Mouse (Mus musculus): ENCODE measurements at regions not wholly inside any gene's neighbourhood (a gene's known extent, or its start where the extent isn't known, plus 50 kb on each side); places are given as distances from the start of the nearest gene placed in this dataset.
"Not testable (repeated sequence)": the region's sequence is repeated elsewhere in the genome, so short reads cannot be mapped to it uniquely, and the experiment has no call there.

GRCm38 (mm10) chr12:74825664-74826063, 351.5 kb downstream of the Kcnh5 start:
- DNase-seq (ENCODE audit: low read depth): no peak

GRCm38 (mm10) chr12:74824735-74825494, 352.2 kb downstream of the Kcnh5 start:
- no peak for DNase-seq (ENCODE audit: low read depth)

DNA sequence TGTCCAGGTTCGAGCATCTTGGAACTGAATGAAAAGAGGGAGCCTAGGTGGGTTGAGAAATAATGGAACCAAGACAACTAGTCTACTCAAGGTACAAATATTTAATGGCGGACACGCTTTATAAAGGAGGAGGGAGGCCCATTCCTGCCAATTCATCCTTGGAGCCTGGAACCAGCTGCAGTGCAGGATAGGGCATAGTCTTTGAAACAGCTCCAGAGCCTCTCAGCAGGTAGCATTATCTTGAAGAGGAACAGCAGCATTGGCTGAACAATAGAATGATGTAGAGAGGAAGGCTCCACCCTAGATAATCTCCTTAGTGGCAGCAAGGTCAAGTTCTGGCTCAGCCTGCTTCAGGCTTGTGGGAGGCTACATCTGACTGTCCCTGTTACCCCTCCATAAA, 361.0 kb downstream of the Kcnh5 start:
- not testable (repeated sequence) for DNase-seq (ENCODE audit: low read depth)

DNA sequence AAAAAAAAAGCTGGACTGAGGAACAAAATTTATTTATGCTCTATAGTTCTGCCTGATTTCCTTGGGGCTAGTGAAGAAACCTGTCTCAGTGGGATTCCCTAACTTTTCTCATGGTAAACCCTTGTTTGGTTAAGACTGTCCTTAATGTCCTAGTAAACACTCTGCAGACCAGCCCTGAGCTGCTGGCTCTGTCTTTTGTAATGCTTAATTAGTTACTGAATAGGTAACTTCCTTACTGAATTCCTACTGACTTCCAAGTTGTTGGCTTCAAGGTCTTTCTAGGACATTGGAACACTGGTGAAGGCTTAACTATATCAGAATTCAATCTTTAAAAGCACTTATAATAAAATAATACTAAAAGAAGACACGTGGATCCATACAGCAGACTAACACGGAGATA, 368.6 kb downstream of the Kcnh5 start:
- DNase-seq (ENCODE audit: low read depth): not testable (repeated sequence)

GRCm38 (mm10) chr12:74807926-74808325, 369.2 kb downstream of the Kcnh5 start:
- DNase-seq (ENCODE audit: low read depth): not testable (repeated sequence)

- DNase-seq (ENCODE audit: low read depth): no peak
Measured at GRCm38 (mm10) chr12:74803740-74804512, 373.2 kb downstream of the Kcnh5 start.

DNA sequence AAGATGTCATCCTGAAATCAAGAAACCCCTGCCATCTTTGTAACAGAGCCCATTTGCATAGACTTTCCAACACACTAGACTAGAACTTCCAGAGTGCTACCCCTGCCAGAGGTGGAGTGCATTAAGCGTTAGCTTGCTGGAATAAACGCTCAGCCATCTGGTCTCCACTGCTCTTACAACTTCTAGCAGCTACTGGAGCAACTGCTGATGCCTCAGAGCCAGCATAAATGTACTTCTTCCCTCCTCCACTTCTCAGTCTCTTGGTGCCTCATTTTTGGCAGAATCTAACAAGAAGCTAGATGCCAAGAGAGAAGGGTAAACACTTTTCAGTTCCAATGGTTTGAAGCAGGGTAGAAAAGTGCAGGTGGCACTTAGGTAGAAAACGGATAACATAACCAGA, 385.1 kb downstream of the Kcnh5 start:
- no peak for DNase-seq (ENCODE audit: low read depth)

- DNase-seq (ENCODE audit: low read depth): no peak
Measured at GRCm38 (mm10) chr12:74762284-74762683, 414.8 kb downstream of the Kcnh5 start.

DNA sequence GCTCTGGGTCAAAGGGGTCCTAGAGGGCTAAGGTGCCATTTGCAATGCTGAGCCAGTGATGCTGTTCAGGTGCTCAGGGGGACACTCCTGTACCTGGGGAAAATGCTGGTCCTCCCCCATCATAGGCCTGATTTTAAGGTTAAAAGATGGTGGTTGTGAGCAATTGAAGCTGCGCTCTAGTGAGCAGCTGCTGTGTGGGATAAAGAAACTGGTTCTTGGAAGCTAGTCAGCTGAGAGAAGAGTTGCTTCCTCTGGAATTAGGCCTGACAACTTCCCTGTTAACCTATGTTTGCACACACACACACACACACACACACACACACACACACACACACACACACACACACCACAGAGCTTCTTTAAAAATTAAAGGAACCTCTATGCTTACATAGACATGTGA, 428.9 kb upstream of the Gm11042 start:
- DNase-seq (ENCODE audit: low read depth): no peak

- DNase-seq (ENCODE audit: low read depth): peak; percentile 54
Measured at GRCm38 (mm10) chr12:74728866-74729265, 412.7 kb upstream of the Gm11042 start.

DNA sequence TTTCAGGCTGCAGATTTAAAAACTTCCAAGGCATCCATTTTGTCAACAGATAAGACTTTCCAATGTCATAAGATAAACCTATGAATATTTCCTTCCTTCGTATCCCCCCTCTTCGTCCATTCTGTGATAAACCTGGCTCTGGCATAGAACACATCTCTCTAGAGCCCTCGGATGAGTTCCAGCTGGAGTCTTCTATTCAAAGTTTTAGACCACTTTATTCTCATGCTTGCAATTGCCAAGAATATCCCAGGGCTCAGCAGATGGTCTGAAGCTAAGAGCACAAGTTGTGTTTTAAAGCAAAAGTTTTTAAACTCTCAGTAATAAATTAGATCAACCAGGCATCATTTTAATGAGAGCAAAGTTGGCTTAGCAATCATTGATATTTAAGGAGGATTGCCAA, 363.0 kb upstream of the Gm11042 start:
- DNase-seq (ENCODE audit: low read depth): no peak

DNA sequence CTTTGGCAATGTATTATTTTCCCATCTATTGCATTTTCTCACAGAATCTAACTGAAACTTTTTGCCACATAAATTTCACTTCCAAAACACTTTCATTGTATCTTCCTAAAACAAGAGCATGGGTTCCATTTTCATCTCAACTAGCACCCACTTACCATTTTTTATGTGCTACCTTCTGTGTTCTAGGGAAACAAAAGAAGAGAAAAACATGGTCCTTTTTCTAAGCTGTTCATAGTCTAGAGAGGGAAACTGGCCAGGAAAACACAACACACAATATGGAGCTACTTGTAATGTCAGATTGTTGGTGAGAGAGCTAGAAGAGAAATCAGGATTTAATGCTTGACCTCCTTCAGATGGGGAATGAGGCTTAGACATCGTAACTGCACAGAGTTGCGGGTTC, 361.6 kb upstream of the Gm11042 start:
- no peak for DNase-seq (ENCODE audit: low read depth)

DNA sequence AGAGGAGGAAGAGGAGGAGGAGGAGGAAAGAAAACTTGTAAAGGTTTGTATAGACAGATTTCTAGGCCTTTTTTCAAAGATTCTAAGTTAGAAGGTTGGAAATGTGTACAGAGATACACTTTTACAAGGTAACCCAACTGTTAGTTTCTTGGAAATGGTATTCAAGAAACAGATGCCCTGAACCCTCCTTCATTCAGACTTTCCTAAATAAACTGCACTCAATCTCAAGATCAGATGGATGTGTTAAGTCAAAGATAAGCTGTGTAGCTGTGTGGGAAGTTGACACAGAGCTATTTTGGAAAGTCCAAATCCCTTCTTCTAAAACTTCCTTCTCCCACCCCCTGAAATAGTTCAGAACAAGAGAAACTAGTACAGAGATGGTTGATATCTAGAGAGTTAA, 342.2 kb upstream of the Gm11042 start:
- DNase-seq (ENCODE audit: low read depth): no peak

DNA sequence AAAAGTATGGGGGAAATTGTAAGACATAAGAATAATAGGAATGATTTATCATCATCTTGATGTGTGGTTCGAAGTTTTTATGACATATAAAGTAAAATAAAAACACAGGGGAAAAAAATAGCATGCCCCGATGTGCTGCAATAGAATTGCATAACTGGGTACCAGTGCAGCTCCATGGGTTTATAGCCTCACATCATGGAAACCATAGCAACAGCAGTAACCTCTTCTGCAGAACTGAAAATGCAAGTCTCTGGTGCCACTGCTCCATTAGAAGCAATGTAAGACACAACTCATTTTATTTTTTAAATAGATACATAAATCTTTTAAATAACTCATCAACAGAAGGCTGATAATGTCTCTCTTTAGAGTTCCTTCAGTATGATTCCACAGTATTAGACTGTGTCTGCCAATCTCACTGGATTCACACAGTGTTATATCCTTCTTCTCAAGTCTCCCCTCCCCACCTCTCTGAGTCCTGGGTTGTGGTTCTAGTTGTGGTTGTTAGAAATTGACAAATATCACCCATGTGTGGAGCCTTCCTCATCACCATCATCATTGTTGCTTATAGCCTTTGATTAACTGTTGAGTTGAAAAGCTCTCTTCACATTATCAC, 340.9 kb upstream of the Gm11042 start:
- DNase-seq (ENCODE audit: low read depth): no peak

- DNase-seq (ENCODE audit: low read depth): no peak
Measured at GRCm38 (mm10) chr12:74651256-74651655, 335.1 kb upstream of the Gm11042 start.

DNA sequence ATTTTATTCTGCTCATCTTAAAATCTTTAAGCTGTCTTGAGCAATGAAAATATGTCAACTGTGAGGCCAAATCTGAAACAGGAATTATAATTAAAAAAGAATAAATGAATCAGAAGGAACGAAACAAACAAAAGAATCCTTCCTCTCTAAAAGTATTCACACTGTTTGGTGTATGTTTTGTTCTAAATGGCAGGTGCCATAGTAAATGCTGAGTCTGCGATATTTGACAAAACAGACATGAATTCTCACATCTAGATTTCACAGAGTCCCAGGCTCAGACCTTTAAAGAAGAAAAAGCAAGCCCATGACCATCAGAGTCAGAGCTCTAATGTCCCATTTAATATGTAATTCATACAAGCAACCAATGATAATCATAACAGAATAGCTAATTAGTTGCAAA, 316.6 kb upstream of the Gm11042 start:
- DNase-seq (ENCODE audit: low read depth): no peak

- DNase-seq (ENCODE audit: low read depth): no peak
Measured at GRCm38 (mm10) chr12:74595208-74595607, 279.0 kb upstream of the Gm11042 start.

DNA sequence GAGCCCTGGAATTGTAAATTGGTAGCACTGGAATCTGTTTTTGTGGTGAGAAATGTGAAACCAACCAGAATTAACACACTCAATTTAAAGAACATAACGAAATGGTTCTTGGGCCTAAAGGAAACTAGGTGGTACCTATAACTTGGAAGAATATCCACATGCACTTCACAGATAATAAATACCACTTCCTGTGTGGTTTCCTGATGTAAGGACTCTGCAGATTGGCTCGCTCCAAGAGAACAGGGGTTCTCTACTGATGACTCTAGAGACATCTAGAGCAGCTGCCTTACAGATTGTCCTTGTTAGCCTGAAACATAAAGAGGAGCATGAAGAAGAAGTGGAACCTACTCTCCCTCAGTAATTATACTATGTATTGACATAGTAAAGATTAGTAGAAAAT, 238.4 kb upstream of the Gm11042 start:
- DNase-seq (ENCODE audit: low read depth): no peak

DNA sequence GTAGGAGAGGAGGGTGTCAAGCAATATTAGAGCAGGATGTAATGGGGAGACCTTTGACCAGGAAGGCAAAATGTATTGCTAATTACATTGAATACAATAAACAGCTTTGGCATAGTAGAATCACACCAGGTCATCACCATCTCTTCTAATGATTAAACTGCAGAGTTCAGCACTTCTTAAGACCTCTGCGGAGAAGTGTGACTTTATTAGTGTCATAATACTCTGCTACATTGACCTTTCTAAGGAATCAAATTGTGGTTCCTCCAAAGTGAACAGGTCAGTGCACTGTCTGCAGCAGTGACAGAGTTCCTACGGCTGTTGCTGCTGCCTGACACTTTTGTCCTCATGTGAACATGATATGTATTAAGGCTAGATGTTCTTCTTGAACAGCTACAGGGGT, 228.0 kb upstream of the Gm11042 start:
- no peak for DNase-seq (ENCODE audit: low read depth)

DNA sequence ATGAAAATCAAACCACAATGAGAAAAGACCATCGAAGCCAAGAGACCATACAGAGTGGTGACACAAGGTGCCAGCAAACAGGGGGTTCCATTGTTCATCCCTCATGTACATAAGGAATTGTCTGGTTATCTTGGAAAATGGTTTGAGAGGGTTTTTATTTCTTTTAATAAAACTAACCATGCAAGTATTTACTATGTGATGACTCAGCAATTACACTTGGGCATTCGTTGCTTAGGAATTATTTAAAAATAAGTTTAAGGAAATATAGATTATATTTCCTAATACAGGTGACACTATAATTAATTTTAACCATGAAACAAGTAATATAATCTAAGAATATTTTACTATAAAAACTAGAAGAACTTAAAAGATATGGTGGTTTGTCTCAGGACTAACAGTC, 218.7 kb upstream of the Gm11042 start:
- DNase-seq (ENCODE audit: low read depth): no peak

DNA sequence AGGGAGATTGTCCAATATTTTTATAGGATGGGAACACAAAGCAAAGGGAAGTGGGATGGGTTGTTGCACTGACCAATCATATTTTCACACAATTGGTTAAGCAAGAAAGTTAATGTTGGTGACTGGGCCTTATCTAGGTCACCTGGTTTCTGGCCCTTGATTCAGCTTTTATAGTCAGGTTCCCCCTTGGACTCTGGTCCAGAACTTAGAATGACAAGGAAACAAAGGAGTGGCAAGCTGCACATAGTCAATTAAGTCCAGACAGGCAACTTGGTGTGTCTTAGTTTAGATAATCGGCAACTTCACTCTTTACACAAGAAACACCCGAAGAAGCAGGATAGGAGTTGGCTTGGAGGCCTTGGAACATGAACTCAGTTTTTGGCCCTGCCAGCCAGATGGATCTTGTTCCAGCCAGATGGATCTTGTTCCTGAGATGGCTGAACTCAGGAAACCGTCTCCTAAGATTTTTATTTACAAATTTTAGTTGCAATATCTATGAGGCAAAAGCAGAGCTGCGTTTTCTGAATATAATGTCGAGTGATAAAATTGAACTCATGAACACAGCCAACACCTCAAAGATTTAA, 212.9 kb upstream of the Gm11042 start:
- no peak for DNase-seq (ENCODE audit: low read depth)

DNA sequence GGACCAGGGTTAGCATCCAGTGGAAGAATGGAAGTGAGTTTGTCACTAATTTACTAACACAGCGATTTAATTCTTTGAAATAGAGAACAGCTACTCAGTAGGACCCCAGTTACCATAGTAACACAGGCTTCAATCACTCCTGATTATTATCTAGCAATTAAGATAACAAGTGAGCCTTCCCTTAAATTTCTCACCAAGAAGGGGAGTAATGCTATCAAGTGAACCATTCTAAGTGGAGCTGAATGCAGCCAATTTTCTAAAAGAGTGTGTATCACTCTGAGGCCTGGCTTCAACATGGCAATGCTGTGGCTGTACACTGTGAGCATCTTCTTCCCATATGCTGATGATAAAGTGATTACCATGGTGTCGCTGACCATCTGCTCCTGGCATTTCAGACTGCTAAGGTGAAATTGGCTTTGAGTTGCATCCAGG, 211.0 kb upstream of the Gm11042 start:
- no peak for DNase-seq (ENCODE audit: low read depth)

GRCm38 (mm10) chr12:74523988-74524387, 207.8 kb upstream of the Gm11042 start:
- no peak for DNase-seq (ENCODE audit: low read depth)
